Mouse (Mus musculus): ENCODE data around the gene Fxyd2. TPM values are rescaled to one million over a fixed set of nuclear protein-coding genes. Genes with fewer than 3 reads are reported as not detected.

Fxyd2 gene
- not detected for polyA plus RNA-seq (2017; shearing (Covaris generic))

DNA sequence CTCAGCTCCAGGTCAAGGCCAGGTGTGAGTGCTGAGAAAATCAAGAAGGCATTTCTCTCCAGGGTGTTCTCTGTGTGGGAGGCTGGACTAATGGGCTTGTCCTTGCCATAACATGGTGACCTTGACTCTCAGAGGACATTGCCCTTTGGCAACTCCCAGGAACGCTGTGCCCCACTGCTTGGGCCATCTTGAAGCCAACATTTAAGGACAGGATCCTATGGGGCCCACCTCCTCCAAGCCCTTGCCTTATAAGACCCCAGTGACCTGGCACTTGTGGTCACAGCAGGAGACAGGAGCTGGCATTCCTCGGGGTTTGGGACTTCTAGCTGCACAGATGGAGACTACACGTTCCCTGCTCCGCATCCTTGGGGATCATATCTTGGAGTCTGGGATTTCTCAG lies at the start of gene Fxyd2:
TSS of gene Fxyd2 (plus strand) at position 236 of the 400 bp plus-strand sequence.

DNA sequence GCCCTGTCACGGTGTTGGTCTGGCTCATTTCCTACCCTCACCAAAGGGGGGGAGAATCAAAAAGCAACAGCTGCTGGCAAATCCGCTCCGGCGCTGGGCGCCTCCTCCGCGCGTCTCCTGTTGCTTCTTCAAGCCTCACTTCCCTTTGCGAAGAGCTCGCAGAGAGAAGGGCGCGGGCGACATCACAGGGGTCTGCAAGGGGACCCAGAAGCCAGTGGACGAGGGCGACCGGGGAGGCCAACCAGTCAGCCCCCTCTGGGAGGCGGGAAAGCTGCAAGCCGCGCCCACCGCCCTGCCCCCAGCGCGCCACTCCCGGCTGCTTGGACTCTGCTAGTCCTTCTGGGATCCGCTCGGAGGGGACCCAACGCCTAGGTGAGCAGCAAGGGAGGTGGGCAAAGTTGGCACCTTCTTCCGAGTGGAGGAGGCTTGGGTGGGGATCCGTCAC lies 29.3 kb upstream of the Fxyd2 start, which contains the start of gene Fxyd6:
TSS of gene Fxyd6 (plus strand) at position 69 of the 445 bp plus-strand sequence.

DNA sequence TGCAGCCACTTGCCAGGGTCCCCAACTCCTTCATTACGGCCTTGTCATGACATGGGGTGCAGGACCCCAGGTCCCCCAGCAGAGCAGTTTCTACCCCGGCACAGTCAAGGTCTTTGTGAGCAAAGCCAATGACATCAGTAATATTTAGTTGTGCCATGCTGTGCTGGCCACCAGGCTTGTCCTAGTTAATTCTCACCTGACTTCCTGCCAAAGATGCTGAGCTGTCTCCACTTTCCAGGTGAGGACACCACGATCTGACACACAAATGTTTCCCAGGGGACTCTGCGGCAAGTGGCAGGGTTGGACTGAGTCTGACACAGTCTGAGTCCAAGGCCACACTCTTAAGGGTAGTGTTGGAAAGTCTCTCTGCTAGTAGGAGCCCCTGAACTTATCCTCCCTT lies 27.0 kb downstream of the Fxyd2 start, which contains the start of gene Dscaml1:
TSS of gene Dscaml1 (plus strand) at position 173 of the 400 bp plus-strand sequence.

Other genes starting within 250 kb of the Fxyd2 start
- gene BC049352, start 217.7 kb upstream of the Fxyd2 start, polyA plus RNA-seq (2017; shearing (Covaris generic)): 1.2 TPM
- not detected for gene Tmprss4, start 195.6 kb upstream of the Fxyd2 start, polyA plus RNA-seq (2017; shearing (Covaris generic))
- gene Il10ra, start 130.5 kb upstream of the Fxyd2 start, polyA plus RNA-seq (2017; shearing (Covaris generic)): 89.2 TPM
- gene Tmprss13, start 80.6 kb upstream of the Fxyd2 start, polyA plus RNA-seq (2017; shearing (Covaris generic)): 0.68 TPM
- not detected for gene Fxyd6, start 29.5 kb upstream of the Fxyd2 start, polyA plus RNA-seq (2017; shearing (Covaris generic))
- not detected for gene Dscaml1, start 27.0 kb downstream of the Fxyd2 start, polyA plus RNA-seq (2017; shearing (Covaris generic))